Mouse (Mus musculus): Measurements from ENCODE around the gene Sox12. TPM values are rescaled to one million over a fixed set of nuclear protein-coding genes. Genes with fewer than 3 reads are reported as not detected.
"Not testable (repeated sequence)": the region's sequence is repeated elsewhere in the genome, so short reads cannot be mapped to it uniquely, and the experiment has no call there.

The Sox12 gene
- total RNA-seq (2021): 10 to 100 TPM; 16.4 to 19.8 TPM

- DNase-seq (ENCODE audit: extremely low spot score in 1 of 2, low spot score in 1 of 2): peak; percentile 97 to 99
These were observed at the start of gene Sox12 for GRCm38 (mm10) chr2:152397680-152398435. Gene Sox12, minus strand, starts transcription at chr2:152398063.

GRCm38 (mm10) chr2:152447461-152447860 lies 49.6 kb upstream of the Sox12 start:
- no peak for DNase-seq (ENCODE audit: extremely low spot score in 1 of 2, low spot score in 1 of 2)

GRCm38 (mm10) chr2:152446642-152447041 lies 48.8 kb upstream of the Sox12 start:
- no peak for DNase-seq (ENCODE audit: extremely low spot score in 1 of 2, low spot score in 1 of 2)

GRCm38 (mm10) chr2:152443281-152443680 lies 45.4 kb upstream of the Sox12 start:
- peak in 1 of 2 experiments; percentile 46 for DNase-seq (ENCODE audit: extremely low spot score in 1 of 2, low spot score in 1 of 2)

- DNase-seq (ENCODE audit: extremely low spot score in 1 of 2, low spot score in 1 of 2): no peak
These were observed 44.5 kb upstream of the Sox12 start for GRCm38 (mm10) chr2:152442322-152442721.

- DNase-seq (ENCODE audit: extremely low spot score in 1 of 2, low spot score in 1 of 2): no peak
These were observed 42.0 kb upstream of the Sox12 start for GRCm38 (mm10) chr2:152439833-152440232.

- DNase-seq (ENCODE audit: extremely low spot score in 1 of 2, low spot score in 1 of 2): no peak
These were observed 41.1 kb upstream of the Sox12 start for GRCm38 (mm10) chr2:152438963-152439362.

GRCm38 (mm10) chr2:152436983-152437860 lies 39.4 kb upstream of the Sox12 start:
- peak; percentile 85 to 93 for DNase-seq (ENCODE audit: extremely low spot score in 1 of 2, low spot score in 1 of 2)

GRCm38 (mm10) chr2:152436405-152436901 lies 38.6 kb upstream of the Sox12 start:
- no peak for DNase-seq (ENCODE audit: extremely low spot score in 1 of 2, low spot score in 1 of 2)

- DNase-seq (ENCODE audit: extremely low spot score in 1 of 2, low spot score in 1 of 2): not testable (repeated sequence)
These were observed 30.6 kb upstream of the Sox12 start for GRCm38 (mm10) chr2:152428481-152428880.

- DNase-seq (ENCODE audit: extremely low spot score in 1 of 2, low spot score in 1 of 2): no peak
These were observed 29.6 kb upstream of the Sox12 start for GRCm38 (mm10) chr2:152427493-152427892.

GRCm38 (mm10) chr2:152415786-152416185 lies 17.9 kb upstream of the Sox12 start:
- no peak for DNase-seq (ENCODE audit: extremely low spot score in 1 of 2, low spot score in 1 of 2)

GRCm38 (mm10) chr2:152415287-152415686 lies 17.4 kb upstream of the Sox12 start, which contains the start of gene 6820408C15Rik:
Gene 6820408C15Rik, plus strand, starts transcription at chr2:152415587.
- no peak for DNase-seq (ENCODE audit: extremely low spot score in 1 of 2, low spot score in 1 of 2)

- peak; percentile 72 to 73 for DNase-seq (ENCODE audit: extremely low spot score in 1 of 2, low spot score in 1 of 2)
These were observed 16.8 kb upstream of the Sox12 start, which contains the start of gene Zcchc3 for GRCm38 (mm10) chr2:152414591-152415165. Gene Zcchc3, minus strand, starts transcription at chr2:152415027.

- peak; percentile 27 to 56 for DNase-seq (ENCODE audit: extremely low spot score in 1 of 2, low spot score in 1 of 2)
These were observed 16.1 kb upstream of the Sox12 start for GRCm38 (mm10) chr2:152413765-152414584.

- DNase-seq (ENCODE audit: extremely low spot score in 1 of 2, low spot score in 1 of 2): no peak
These were observed 15.4 kb upstream of the Sox12 start for GRCm38 (mm10) chr2:152413158-152413764.

- no peak for DNase-seq (ENCODE audit: extremely low spot score in 1 of 2, low spot score in 1 of 2)
These were observed 14.8 kb upstream of the Sox12 start for GRCm38 (mm10) chr2:152412526-152413157.

- DNase-seq (ENCODE audit: extremely low spot score in 1 of 2, low spot score in 1 of 2): no peak
These were observed 13.6 kb upstream of the Sox12 start for GRCm38 (mm10) chr2:152411471-152411870.

- peak; percentile 66 to 70 for DNase-seq (ENCODE audit: extremely low spot score in 1 of 2, low spot score in 1 of 2)
These were observed 13.1 kb upstream of the Sox12 start for GRCm38 (mm10) chr2:152410971-152411371.
